Mouse (Mus musculus): Measurements from ENCODE around the gene Scgb2a2.

DNA sequence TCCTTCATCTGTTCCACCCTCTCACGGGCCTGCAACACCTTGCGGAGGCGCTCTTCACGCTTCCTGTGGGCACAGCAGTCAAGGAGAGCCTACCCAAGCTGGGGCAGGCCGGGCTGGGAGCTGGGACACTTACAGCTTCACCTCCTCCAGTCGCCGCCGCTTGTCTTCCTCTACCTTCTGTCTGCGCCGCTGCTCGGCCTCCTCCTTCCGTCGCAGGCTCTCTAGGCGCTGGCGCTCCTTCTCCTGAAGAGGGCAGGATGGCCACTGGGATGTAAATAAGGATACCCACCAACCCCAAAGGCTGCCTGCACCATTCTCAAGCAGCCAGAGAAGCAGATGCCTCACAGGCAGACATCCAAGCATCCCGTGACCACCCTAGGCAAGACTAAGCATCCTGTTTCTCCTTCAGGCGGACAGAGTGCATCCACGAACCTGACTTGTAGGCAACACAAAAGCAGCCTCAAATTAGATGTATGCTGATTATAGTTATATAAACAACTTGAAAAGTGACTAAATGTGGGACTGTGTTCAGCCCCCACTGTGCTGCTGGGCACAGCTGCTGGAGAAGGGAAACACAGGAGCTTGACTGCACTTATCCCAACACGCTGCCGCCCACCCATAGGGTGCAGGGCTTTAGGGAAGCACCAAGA lies 30.9 kb downstream of the Scgb2a2 start:
- TF ChIP-seq ZNF384 (IDR thresholded peaks at IDR 0.05; ENCODE audit: low read depth, low read length) (no peak), MAFK (IDR thresholded peaks at IDR 0.05; ENCODE audit: insufficient read depth, low read depth, low read length) (no peak)
